Mouse (Mus musculus): Measurements from ENCODE around the gene Olfr1204. TPM values are rescaled to one million over a fixed set of nuclear protein-coding genes. Genes with fewer than 3 reads are reported as not detected.

The Olfr1204 gene
- total RNA-seq (2014; rRNA removed) (not detected in 2 replicates), polyA plus RNA-seq (2015; fragmentation: Nextera tagmentation; extraction: Ambion mirVana) (not detected in 2 replicates)

DNA sequence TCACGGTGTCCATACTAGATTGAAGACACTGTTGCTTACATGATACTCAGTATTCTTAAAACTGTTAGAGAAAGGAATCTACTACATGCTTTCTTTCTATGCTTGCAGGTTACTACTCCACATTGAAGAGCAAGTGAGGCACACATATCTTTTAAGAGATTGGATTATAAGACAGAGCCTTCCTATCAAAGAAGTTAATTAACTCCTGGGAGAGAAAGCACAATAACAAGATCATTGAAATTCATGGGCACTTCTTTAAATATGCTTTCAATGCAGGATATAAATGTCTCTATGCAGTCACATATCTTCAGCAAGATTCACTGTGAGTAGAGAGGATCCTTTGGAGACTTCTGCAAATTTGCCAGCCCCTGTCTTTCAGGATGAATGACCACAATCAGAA lies at the start of gene Olfr1204:
Gene Olfr1204 (plus strand): TSS at position 301 of the 400 bp plus-strand sequence.
- WGBS, result 91% methylated on average over 1 of the region's 1 CpGs
- no peak within 1 kb of the TSS for H3K9ac ChIP-seq
- H3K4me2 ChIP-seq (ENCODE audit: low read depth), result no peak within 1 kb of the TSS
- H3K27me3 ChIP-seq (ENCODE audit: insufficient read depth, low read length), result no peaks in the 10 kb centered on the region
- ATAC-seq (no peak), DNase-seq (no peak)
- TF ChIP-seq CTCF (IDR thresholded peaks at IDR 0.05; ENCODE audit: low read depth), result no peak
- no peak within 1 kb of the TSS for H3K27ac ChIP-seq (ENCODE audit: low read depth, low read length)
- no peaks in the 10 kb centered on the region for H3K9me3 ChIP-seq (ENCODE audit: low read length)
- H3K4me3 ChIP-seq (ENCODE audit: low read depth, low read length), result no peak within 1 kb of the TSS
- no peaks in the 10 kb centered on the region for H3K4me1 ChIP-seq (ENCODE audit: insufficient read depth)
- H3K36me3 ChIP-seq (ENCODE audit: insufficient read depth), result no peaks in the 10 kb centered on the region

DNA sequence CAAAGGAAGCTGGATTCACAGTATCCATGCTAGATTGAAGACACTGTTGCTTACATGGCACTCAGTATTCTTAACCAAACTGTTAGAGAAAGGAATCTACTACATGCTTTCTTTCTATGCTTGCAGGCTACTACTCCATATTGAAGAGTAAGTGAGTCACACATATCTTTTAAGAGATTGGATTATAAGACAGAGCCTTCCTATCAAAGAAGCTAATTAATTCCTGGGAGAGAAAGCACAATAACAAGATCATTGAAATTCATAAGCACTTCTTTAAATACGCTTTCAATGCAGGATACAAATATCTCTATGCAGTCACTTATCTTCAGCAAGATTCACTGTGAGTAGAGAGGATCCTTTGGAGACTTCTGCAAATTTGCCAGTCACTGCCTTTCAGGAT lies 34.9 kb upstream of the Olfr1204 start, which contains the start of gene Olfr1202:
Gene Olfr1202 (plus strand): TSS at position 301 of the 400 bp plus-strand sequence.
- Histone ChIP-seq H3K4me2 (ENCODE audit: low read depth) (no peak within 1 kb of the TSS), H3K4me1 (ENCODE audit: insufficient read depth) (no peaks in the 10 kb centered on the region), H3K36me3 (ENCODE audit: insufficient read depth) (no peaks in the 10 kb centered on the region), H3K27me3 (ENCODE audit: insufficient read depth, low read length) (no peaks in the 10 kb centered on the region), H3K9me3 (ENCODE audit: low read length) (no peaks in the 10 kb centered on the region), H3K4me3 (ENCODE audit: low read depth, low read length) (no peak within 1 kb of the TSS), H3K9ac (no peak within 1 kb of the TSS), H3K27ac (ENCODE audit: low read depth, low read length) (no peak within 1 kb of the TSS)
- TF ChIP-seq CTCF (IDR thresholded peaks at IDR 0.05; ENCODE audit: low read depth), result no peak
- ATAC-seq (no peak), DNase-seq (no peak)
- WGBS, result 70% methylated on average over 1 of the region's 1 CpGs

GRCm38 (mm10) chr2:88829437-88829836 lies 19.7 kb upstream of the Olfr1204 start, which contains the start of gene Olfr1205:
Olfr1205 (plus strand) TSS chr2:88829737.
- no peak within 1 kb of the TSS for H3K27ac ChIP-seq (ENCODE audit: low read depth, low read length)
- TF ChIP-seq CTCF (IDR thresholded peaks at IDR 0.05; ENCODE audit: low read depth), result no peak
- ATAC-seq (no peak), DNase-seq (no peak)
- no peak within 1 kb of the TSS for H3K4me3 ChIP-seq (ENCODE audit: low read depth, low read length)
- H3K4me2 ChIP-seq (ENCODE audit: low read depth), result no peak within 1 kb of the TSS
- H3K9me3 ChIP-seq (ENCODE audit: low read length), result no peaks in the 10 kb centered on the region
- 88% methylated on average over 2 of the region's 2 CpGs for WGBS
- no peaks in the 10 kb centered on the region for H3K36me3 ChIP-seq (ENCODE audit: insufficient read depth)
- no peak within 1 kb of the TSS for H3K9ac ChIP-seq
- H3K4me1 ChIP-seq (ENCODE audit: insufficient read depth), result no peaks in the 10 kb centered on the region
- H3K27me3 ChIP-seq (ENCODE audit: insufficient read depth, low read length), result no peaks in the 10 kb centered on the region

- Histone ChIP-seq H3K36me3 (ENCODE audit: insufficient read depth) (no peaks in the 10 kb centered on the region), H3K9me3 (ENCODE audit: low read length) (no peaks in the 10 kb centered on the region), H3K4me1 (ENCODE audit: insufficient read depth) (no peaks in the 10 kb centered on the region), H3K4me3 (ENCODE audit: low read depth, low read length) (no peak overlapping the region), H3K9ac (no peak overlapping the region), H3K27ac (ENCODE audit: low read depth, low read length) (no peak overlapping the region), H3K4me2 (ENCODE audit: low read depth) (no peak overlapping the region), H3K27me3 (ENCODE audit: insufficient read depth, low read length) (no peaks in the 10 kb centered on the region)
- TF ChIP-seq CTCF (IDR thresholded peaks at IDR 0.05; ENCODE audit: low read depth), result no peak
- no peak for ATAC-seq
- DNase-seq, result no peak
- WGBS, result 86% methylated on average over 2 of the region's 2 CpGs
These were observed 10.6 kb upstream of the Olfr1204 start for GRCm38 (mm10) chr2:88838477-88838876.

GRCm38 (mm10) chr2:88862931-88863330 lies 13.8 kb downstream of the Olfr1204 start, which contains the start of gene Olfr1206:
Olfr1206 (plus strand) TSS chr2:88863231.
- H3K4me2 ChIP-seq (ENCODE audit: low read depth), result no peak within 1 kb of the TSS
- no peak for TF ChIP-seq CTCF (IDR thresholded peaks at IDR 0.05; ENCODE audit: low read depth)
- H3K9me3 ChIP-seq (ENCODE audit: low read length), result no peaks in the 10 kb centered on the region
- H3K27ac ChIP-seq (ENCODE audit: low read depth, low read length), result no peak within 1 kb of the TSS
- no peaks in the 10 kb centered on the region for H3K27me3 ChIP-seq (ENCODE audit: insufficient read depth, low read length)
- no peaks in the 10 kb centered on the region for H3K4me1 ChIP-seq (ENCODE audit: insufficient read depth)
- H3K9ac ChIP-seq, result no peak within 1 kb of the TSS
- H3K36me3 ChIP-seq (ENCODE audit: insufficient read depth), result no peaks in the 10 kb centered on the region
- H3K4me3 ChIP-seq (ENCODE audit: low read depth, low read length), result no peak within 1 kb of the TSS
- ATAC-seq (no peak), DNase-seq (no peak)
- 79% methylated on average over 2 of the region's 2 CpGs for WGBS

GRCm38 (mm10) chr2:88902211-88902610 lies 53.1 kb downstream of the Olfr1204 start, which contains the start of gene Olfr1208:
Olfr1208 (minus strand) TSS chr2:88902311.
- Histone ChIP-seq H3K27ac (ENCODE audit: low read depth, low read length) (no peak within 1 kb of the TSS), H3K36me3 (ENCODE audit: insufficient read depth) (no peaks in the 10 kb centered on the region), H3K27me3 (ENCODE audit: insufficient read depth, low read length) (no peaks in the 10 kb centered on the region), H3K4me3 (ENCODE audit: low read depth, low read length) (no peak within 1 kb of the TSS), H3K4me1 (ENCODE audit: insufficient read depth) (no peaks in the 10 kb centered on the region), H3K9ac (no peak within 1 kb of the TSS), H3K4me2 (ENCODE audit: low read depth) (no peak within 1 kb of the TSS), H3K9me3 (ENCODE audit: low read length) (no peaks in the 10 kb centered on the region)
- TF ChIP-seq CTCF (IDR thresholded peaks at IDR 0.05; ENCODE audit: low read depth), result no peak
- ATAC-seq, result no peak
- DNase-seq, result no peak

Other genes with a start within 250 kb of the Olfr1204 start
- gene Olfr1191-ps1, start 208.8 kb upstream of the Olfr1204 start, total RNA-seq (2014; rRNA removed), result not detected in 2 replicates
- not detected in 2 replicates for gene Olfr1191-ps1, start 208.8 kb upstream of the Olfr1204 start, polyA plus RNA-seq (2015; fragmentation: Nextera tagmentation; extraction: Ambion mirVana)
- not detected in 2 replicates for gene Olfr1192-ps1, start 200.8 kb upstream of the Olfr1204 start, total RNA-seq (2014; rRNA removed)
- not detected in 2 replicates for gene Olfr1192-ps1, start 200.8 kb upstream of the Olfr1204 start, polyA plus RNA-seq (2015; fragmentation: Nextera tagmentation; extraction: Ambion mirVana)
- gene Olfr1193, start 173.7 kb upstream of the Olfr1204 start, total RNA-seq (2014; rRNA removed), result not detected in 2 replicates
- gene Olfr1193, start 173.7 kb upstream of the Olfr1204 start, polyA plus RNA-seq (2015; fragmentation: Nextera tagmentation; extraction: Ambion mirVana), result not detected in 2 replicates
- not detected in 2 replicates for gene Olfr1195, start 160.1 kb upstream of the Olfr1204 start, total RNA-seq (2014; rRNA removed)
- not detected in 2 replicates for gene Olfr1195, start 160.1 kb upstream of the Olfr1204 start, polyA plus RNA-seq (2015; fragmentation: Nextera tagmentation; extraction: Ambion mirVana)
- not detected in 2 replicates for gene Olfr1196, start 144.7 kb upstream of the Olfr1204 start, total RNA-seq (2014; rRNA removed)
- gene Olfr1196, start 144.7 kb upstream of the Olfr1204 start, polyA plus RNA-seq (2015; fragmentation: Nextera tagmentation; extraction: Ambion mirVana), result not detected in 2 replicates
- not detected in 2 replicates for gene Olfr1197, start 116.9 kb upstream of the Olfr1204 start, total RNA-seq (2014; rRNA removed)
- gene Olfr1197, start 116.9 kb upstream of the Olfr1204 start, polyA plus RNA-seq (2015; fragmentation: Nextera tagmentation; extraction: Ambion mirVana), result not detected in 2 replicates
- not detected in 2 replicates for gene Olfr1198, start 97.9 kb upstream of the Olfr1204 start, total RNA-seq (2014; rRNA removed)
- not detected in 2 replicates for gene Olfr1198, start 97.9 kb upstream of the Olfr1204 start, polyA plus RNA-seq (2015; fragmentation: Nextera tagmentation; extraction: Ambion mirVana)
- gene Olfr1199, start 88.8 kb upstream of the Olfr1204 start, total RNA-seq (2014; rRNA removed), result not detected in 2 replicates
- gene Olfr1199, start 88.8 kb upstream of the Olfr1204 start, polyA plus RNA-seq (2015; fragmentation: Nextera tagmentation; extraction: Ambion mirVana), result not detected in 2 replicates
- gene Olfr1200, start 78.8 kb upstream of the Olfr1204 start, total RNA-seq (2014; rRNA removed), result not detected in 2 replicates
- not detected in 2 replicates for gene Olfr1200, start 78.8 kb upstream of the Olfr1204 start, polyA plus RNA-seq (2015; fragmentation: Nextera tagmentation; extraction: Ambion mirVana)
- gene Olfr1201, start 56.3 kb upstream of the Olfr1204 start, total RNA-seq (2014; rRNA removed), result not detected in 2 replicates
- not detected in 2 replicates for gene Olfr1201, start 56.3 kb upstream of the Olfr1204 start, polyA plus RNA-seq (2015; fragmentation: Nextera tagmentation; extraction: Ambion mirVana)
- gene Olfr1202, start 34.8 kb upstream of the Olfr1204 start, total RNA-seq (2014; rRNA removed), result not detected in 2 replicates
- gene Olfr1202, start 34.8 kb upstream of the Olfr1204 start, polyA plus RNA-seq (2015; fragmentation: Nextera tagmentation; extraction: Ambion mirVana), result not detected in 2 replicates
- gene Olfr1205, start 19.6 kb upstream of the Olfr1204 start, total RNA-seq (2014; rRNA removed), result not detected in 2 replicates
- not detected in 2 replicates for gene Olfr1205, start 19.6 kb upstream of the Olfr1204 start, polyA plus RNA-seq (2015; fragmentation: Nextera tagmentation; extraction: Ambion mirVana)
- gene Olfr1206, start 13.9 kb downstream of the Olfr1204 start, total RNA-seq (2014; rRNA removed), result not detected in 2 replicates
- gene Olfr1206, start 13.9 kb downstream of the Olfr1204 start, polyA plus RNA-seq (2015; fragmentation: Nextera tagmentation; extraction: Ambion mirVana), result not detected in 2 replicates
- not detected in 2 replicates for gene Olfr1208, start 53.0 kb downstream of the Olfr1204 start, total RNA-seq (2014; rRNA removed)
- gene Olfr1208, start 53.0 kb downstream of the Olfr1204 start, polyA plus RNA-seq (2015; fragmentation: Nextera tagmentation; extraction: Ambion mirVana), result not detected in 2 replicates
- not detected in 2 replicates for gene Olfr1209, start 65.9 kb downstream of the Olfr1204 start, total RNA-seq (2014; rRNA removed)
- gene Olfr1209, start 65.9 kb downstream of the Olfr1204 start, polyA plus RNA-seq (2015; fragmentation: Nextera tagmentation; extraction: Ambion mirVana), result not detected in 2 replicates
- gene Olfr1211, start 88.8 kb downstream of the Olfr1204 start, total RNA-seq (2014; rRNA removed), result not detected in 2 replicates
- not detected in 2 replicates for gene Olfr1211, start 88.8 kb downstream of the Olfr1204 start, polyA plus RNA-seq (2015; fragmentation: Nextera tagmentation; extraction: Ambion mirVana)
- not detected in 2 replicates for gene Olfr1212, start 104.7 kb downstream of the Olfr1204 start, total RNA-seq (2014; rRNA removed)
- not detected in 2 replicates for gene Olfr1212, start 104.7 kb downstream of the Olfr1204 start, polyA plus RNA-seq (2015; fragmentation: Nextera tagmentation; extraction: Ambion mirVana)
- not detected in 2 replicates for gene Gm13762, start 131.0 kb downstream of the Olfr1204 start, total RNA-seq (2014; rRNA removed)
- not detected in 2 replicates for gene Gm13762, start 131.0 kb downstream of the Olfr1204 start, polyA plus RNA-seq (2015; fragmentation: Nextera tagmentation; extraction: Ambion mirVana)
- not detected in 2 replicates for gene Olfr1214, start 143.4 kb downstream of the Olfr1204 start, total RNA-seq (2014; rRNA removed)
- not detected in 2 replicates for gene Olfr1214, start 143.4 kb downstream of the Olfr1204 start, polyA plus RNA-seq (2015; fragmentation: Nextera tagmentation; extraction: Ambion mirVana)
- not detected in 2 replicates for gene Olfr1215, start 157.7 kb downstream of the Olfr1204 start, total RNA-seq (2014; rRNA removed)
- not detected in 2 replicates for gene Olfr1215, start 157.7 kb downstream of the Olfr1204 start, polyA plus RNA-seq (2015; fragmentation: Nextera tagmentation; extraction: Ambion mirVana)
- gene Olfr1216, start 169.0 kb downstream of the Olfr1204 start, total RNA-seq (2014; rRNA removed), result not detected in 2 replicates
- not detected in 2 replicates for gene Olfr1216, start 169.0 kb downstream of the Olfr1204 start, polyA plus RNA-seq (2015; fragmentation: Nextera tagmentation; extraction: Ambion mirVana)
- gene Olfr1217, start 182.8 kb downstream of the Olfr1204 start, total RNA-seq (2014; rRNA removed), result not detected in 2 replicates
- not detected in 2 replicates for gene Olfr1217, start 182.8 kb downstream of the Olfr1204 start, polyA plus RNA-seq (2015; fragmentation: Nextera tagmentation; extraction: Ambion mirVana)
- gene Olfr1218, start 211.9 kb downstream of the Olfr1204 start, total RNA-seq (2014; rRNA removed), result not detected in 2 replicates
- gene Olfr1218, start 211.9 kb downstream of the Olfr1204 start, polyA plus RNA-seq (2015; fragmentation: Nextera tagmentation; extraction: Ambion mirVana), result not detected in 2 replicates
- gene Olfr1219, start 234.2 kb downstream of the Olfr1204 start, total RNA-seq (2014; rRNA removed), result not detected in 2 replicates
- not detected in 2 replicates for gene Olfr1219, start 234.2 kb downstream of the Olfr1204 start, polyA plus RNA-seq (2015; fragmentation: Nextera tagmentation; extraction: Ambion mirVana)

Data from forebrain, postnatal 0 days (tissue).